Mouse (Mus musculus) spleen, adult 2 months (tissue): ENCODE measurements around the gene C2cd3.

Experiments used
- CTCF ChIP-seq: fragments of 200-500 bp; IDR thresholded peaks from 2 replicates; pipeline ENCODE4 v1.5.1; 2011; ENCODE audit warnings: mild to moderate bottlenecking, inconsistent platforms; ENCODE audit not compliant: insufficient read depth, insufficient read length, insufficient replicate concordance; ENCODE audit errors: extremely low read depth
- POLR2A ChIP-seq: fragments of 200-500 bp; IDR thresholded peaks from 2 replicates; pipeline ENCODE4 v1.6.1; 2011; ENCODE audit warnings: low read depth, low read length, inconsistent platforms

GRCm38 (mm10) chr7:100493117-100493483, 121.1 kb downstream of the C2cd3 start, which contains the start of gene Ucp2:
- no peak for TF ChIP-seq CTCF
- peak; percentile 100 for TF ChIP-seq POLR2A
